12 mouse cellular contexts compared by ENCODE assay signal in genomic region chr7:55198806-55199205, GRCm38 (mm10).
"Had no signal": no experiment of that assay in that cellular context is flagged by ENCODE, and none has a peak within 500 bp of the region (broad histone marks: within the 10 kb centered on the region; RNA-seq: fewer than 3 reads in every experiment).

No protein-coding gene starts in this region.

- DNase-seq: kidney, adult 11 months; kidney, adult 8-10 months; kidney, postnatal 10 days; kidney, postnatal 36 days; liver; lung, adult 18-20 months; lung, postnatal 10 days; lung, postnatal 36 days; retina, postnatal 1 day; spleen, adult 18-20 months; thymus, adult 18-20 months; thymus, postnatal 36 days had no signal
